Mouse (Mus musculus) gonadal fat pad, adult 2 months (tissue): Measurements from ENCODE around the gene Wdr83. TPM values are rescaled to one million over a fixed set of nuclear protein-coding genes. Genes with fewer than 3 reads are reported as not detected.
A peak's percentile ranks its signal among the peaks of the same experiment; 100 is the strongest.

Experiments
- DNase-seq: peaks from one replicate; pipeline ENCODE4 v3.0.0-alpha.2; 2012; ENCODE audit warnings: low read depth
- polyA plus RNA-seq: library from polyadenylated mRNA; depleted of rRNA; stranded (reverse); fragments of >200 nt; gene quantifications from 2 replicates; pipeline ENCODE4 v1.2.3, GENCODE M21; 2012

Gene Wdr83
- polyA plus RNA-seq, 1 experiment: 35.7 TPM

DNA sequence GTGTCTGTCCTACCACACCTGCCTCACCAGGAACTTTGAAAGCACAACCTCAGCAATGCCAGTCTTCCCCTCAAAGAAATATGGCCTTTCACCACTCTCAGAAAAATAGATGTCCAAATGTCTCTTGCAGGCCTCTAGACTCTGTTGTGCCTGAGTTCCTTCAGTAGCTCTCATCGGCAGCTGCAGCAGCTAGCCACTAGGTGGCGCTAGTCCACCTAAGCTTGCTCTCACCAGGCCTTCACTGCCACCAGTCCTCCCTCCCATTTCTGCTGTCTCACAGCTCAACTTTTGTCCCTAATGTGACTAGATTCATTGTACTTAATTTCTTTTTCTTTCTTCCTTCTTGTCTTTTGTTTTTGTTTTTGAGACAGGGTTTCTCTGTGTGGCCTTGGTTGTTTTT lies 4.1 kb downstream of the Wdr83 start:
- no peak for DNase-seq

DNA sequence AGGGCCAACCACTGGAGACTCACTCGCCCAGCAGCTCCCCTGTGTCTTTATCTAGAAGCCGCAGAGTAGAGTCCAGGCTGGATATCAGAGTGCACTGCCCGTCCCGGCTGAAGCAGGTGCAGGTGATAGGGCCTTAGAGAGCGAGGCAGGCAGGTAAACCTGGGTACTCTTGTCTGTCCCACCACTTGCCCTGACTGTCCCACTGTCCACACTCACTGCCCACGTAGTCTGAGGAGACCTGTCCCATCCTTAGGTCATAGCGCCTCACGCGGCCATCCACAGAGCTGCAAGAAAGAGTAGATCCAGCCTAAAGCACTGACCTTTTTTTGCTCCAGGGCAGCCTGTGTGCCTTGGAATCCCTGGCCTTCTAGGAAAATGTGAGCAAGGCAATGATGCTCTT lies 5.1 kb downstream of the Wdr83 start:
- DNase-seq: no peak

DNA sequence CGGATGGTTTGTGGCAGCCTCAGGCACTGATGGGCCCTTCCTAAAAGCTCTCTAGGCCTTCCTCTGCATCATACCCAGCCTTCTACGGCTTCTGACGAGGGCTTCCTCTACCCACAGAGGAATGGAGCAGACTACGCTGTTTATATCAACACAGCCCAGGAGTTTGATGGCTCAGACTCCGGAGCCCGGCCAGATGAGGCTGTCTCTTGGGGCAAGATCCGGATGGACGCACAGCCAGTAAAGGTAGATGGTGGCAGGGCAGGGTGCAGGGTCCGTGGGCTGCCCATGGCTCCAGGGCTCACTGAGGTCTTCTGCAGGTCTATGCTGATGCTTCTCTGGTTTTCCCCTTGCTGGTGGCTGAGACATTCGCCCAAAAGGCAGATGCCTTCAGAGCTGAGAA lies 6.5 kb downstream of the Wdr83 start:
- no peak for DNase-seq

DNA sequence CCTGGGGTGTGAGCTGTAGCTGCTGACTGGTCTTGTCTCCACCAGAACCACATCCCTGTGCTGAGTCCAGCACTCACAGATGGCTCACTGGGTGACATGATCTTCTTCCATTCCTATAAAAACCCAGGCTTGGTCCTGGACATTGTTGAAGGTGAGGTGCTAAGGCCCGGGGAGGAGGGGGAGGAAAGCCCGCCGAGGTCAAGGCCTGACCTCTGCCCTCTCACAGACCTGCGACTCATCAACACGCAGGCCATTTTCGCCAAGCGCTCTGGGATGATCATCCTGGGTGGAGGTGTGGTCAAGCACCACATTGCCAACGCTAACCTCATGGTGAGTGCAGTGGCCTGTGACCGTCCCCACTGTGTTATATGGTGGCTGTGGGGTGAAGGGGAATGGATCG lies 6.9 kb downstream of the Wdr83 start:
- DNase-seq: no peak

DNA sequence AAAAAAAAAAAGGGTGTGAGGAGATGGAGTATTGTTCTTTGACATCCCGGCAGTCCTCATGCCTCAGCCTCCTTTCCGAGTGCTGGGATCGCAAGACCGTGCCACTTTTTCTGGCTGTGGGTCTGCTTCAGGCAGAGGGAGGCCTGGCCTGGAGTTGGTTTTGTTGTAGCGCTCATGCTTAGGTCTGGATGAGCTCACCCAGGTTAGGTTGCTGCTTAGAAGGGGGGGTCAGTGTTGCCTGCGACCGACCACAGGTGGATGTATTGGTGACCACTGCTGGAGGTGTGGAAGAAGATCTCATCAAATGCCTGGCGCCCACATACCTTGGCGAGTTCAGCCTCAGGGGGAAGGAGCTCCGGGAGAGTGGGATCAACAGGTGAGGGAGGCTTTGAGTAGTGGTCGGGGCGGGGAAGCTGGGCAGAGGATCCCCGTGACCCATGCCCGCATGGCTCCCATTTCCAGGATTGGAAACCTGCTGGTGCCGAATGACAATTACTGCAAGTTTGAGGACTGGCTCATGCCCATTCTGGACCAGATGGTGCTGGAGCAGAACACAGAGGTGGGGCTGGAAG lies 8.0 kb downstream of the Wdr83 start:
- DNase-seq: no peak

DNA sequence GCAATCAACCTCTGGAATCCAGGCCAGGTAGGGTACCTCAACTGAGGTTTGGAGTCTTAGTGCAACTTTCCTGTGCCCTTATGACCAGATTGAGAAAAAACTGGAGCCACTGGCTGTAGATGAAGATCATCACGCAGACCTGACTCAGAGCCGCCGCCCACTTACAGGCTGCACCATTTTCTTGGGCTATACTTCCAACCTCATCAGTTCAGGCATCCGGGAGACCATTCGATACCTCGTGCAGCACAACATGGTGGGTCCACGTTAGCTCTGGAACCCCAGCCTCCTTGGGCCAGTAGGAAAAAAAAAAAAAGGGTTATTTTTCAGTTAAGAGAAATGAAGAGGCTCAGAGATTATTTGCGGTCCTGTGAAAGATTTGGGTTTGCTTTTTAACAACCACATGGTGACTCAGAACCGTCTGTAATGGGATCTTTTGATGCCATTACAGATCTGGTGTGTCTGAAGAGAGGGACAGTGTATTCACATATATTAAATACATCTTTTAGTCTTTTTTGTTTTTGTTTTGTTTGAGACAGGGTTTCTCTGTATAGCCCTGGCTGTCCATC lies 8.7 kb downstream of the Wdr83 start:
- DNase-seq: no peak

DNA sequence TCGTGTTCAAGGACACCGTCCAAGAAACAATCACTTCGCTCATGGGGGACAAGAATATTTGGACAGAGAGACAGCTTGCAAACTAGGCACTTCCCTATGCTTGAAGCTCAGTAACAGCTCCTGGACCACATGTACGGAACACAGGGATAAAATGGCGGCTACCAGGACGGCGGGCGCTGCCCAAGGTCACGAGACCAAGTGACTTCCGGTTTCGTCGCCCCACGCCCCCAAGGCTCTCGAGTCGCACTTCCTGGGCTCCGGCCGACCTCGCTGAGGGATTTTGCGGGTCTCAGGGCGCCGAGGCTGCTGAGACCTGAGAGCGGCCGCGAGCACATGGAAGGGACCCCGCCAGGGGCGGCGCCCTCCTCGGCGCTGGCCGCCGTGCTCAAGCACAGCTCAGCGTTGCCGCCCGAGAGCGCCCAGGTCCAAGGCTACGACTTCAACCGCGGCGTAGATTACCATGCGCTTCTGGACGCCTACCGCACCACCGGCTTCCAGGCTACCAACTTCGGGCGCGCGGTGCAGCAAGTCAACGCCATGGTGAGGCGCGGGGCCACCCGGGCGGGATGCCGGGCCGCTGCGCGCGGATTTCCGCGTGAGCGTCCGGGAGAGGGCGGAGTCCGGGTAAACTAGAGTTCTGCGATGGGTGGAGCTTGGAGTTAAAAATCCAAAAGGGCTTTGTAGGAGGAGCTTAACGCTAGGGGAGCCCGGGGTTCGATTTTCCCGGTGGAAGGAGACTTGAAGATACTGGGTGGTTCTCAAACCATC lies 9.4 kb downstream of the Wdr83 start, which contains the start of gene Dhps:
Gene Dhps, plus strand, starts transcription at position 244 of the 768 bp plus-strand sequence.
- no peak for DNase-seq

DNA sequence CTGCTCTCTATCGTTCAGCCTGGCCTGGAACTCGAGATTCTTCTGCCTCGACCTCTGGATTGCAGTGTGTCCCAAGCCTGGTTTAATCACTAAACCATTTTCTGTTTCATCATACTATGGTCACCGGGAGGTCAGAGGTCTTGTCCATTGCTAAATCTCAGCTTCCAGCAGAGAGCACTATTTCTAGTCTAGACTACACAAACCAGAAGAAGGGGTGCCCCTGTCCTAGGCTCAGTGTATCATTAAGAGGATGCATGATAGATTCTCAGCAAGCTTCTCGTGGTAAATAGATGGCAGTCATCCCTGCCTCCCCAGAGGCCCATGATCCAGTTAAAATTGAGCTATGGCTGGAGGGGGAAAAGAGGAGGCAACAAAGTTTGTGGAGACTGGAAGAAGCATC lies 10.1 kb downstream of the Wdr83 start:
- DNase-seq: no peak

DNA sequence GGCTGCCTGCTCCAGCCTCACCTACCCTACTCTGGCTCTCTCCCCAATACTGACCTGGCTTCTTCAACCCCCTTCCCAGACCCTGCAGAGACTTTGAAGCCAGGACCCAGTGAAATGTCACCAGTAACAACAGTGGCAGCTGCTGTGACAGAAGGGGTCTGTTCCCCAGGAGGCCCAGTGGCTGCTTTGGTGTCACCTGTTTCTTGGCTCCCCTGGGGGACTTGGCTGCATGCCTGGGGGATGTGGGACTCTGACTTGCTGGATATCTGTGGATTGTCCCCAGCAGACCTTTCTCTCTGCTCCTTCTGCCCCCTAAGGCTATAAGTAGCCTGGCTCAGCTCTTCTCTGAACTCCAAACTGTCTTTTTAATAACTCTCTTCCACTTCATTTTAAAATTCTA lies 13.1 kb downstream of the Wdr83 start, which contains the start of gene Gm5741:
Gene Gm5741, minus strand, starts transcription at position 1 of the 400 bp plus-strand sequence.
- no peak for DNase-seq

DNA sequence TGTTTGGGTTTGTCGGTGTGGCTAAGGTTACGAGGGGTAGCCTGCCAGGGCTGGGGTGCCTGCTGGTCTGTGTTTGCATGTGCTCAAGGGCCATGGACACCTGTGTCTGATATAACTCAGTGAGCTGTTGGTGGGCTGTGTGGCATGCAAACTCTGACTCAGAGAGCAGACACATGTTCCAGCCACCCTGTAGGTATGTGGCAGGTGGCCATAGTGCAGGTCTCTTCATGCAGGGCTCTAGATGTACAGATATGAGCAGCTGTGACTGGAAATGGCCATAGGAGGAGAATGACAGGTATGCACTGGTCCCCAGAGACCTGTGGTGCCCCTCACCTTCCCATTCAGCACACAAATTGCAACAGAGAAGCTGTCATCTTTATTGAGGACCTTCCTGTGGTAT lies 14.0 kb downstream of the Wdr83 start:
- peak; percentile 64 for DNase-seq

DNA sequence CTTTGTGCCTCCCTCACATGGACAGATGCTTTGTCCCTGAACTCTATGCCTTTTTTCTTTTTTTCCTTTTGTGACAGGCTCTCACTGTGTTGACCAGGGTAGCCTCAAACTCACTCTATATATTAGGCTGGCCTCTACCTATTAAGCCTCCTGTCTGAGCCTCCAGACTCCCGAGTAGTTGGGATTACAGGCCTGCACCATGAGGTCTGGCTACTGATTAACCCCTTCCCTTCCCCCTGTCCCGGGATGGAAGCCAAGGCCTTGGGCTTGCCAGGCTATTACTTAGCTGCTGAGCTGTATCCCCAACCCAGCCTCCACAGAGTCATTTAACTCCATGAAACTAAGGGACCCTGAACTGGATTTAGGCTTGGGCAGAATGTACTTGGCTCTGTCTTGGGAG lies 15.9 kb downstream of the Wdr83 start:
- DNase-seq: no peak

DNA sequence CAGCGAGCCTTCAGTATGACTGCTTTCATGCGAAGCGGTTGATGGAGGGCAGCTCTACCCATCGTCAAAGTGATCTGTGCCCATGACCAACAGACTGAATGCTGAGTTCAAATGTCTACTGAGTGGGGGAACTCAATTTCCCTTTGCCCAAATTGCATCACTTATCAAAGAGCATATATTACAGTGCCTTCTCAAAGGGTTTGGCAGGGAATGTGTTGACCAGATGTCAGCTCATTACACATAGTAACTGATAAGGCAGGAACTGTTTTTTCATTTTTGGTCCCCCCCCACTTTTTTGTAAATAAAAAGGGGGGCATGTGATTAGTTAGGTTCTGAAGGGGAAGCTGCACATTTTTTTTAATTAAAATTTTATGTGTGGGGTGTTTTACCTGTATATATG lies 18.5 kb downstream of the Wdr83 start:
- no peak for DNase-seq

DNA sequence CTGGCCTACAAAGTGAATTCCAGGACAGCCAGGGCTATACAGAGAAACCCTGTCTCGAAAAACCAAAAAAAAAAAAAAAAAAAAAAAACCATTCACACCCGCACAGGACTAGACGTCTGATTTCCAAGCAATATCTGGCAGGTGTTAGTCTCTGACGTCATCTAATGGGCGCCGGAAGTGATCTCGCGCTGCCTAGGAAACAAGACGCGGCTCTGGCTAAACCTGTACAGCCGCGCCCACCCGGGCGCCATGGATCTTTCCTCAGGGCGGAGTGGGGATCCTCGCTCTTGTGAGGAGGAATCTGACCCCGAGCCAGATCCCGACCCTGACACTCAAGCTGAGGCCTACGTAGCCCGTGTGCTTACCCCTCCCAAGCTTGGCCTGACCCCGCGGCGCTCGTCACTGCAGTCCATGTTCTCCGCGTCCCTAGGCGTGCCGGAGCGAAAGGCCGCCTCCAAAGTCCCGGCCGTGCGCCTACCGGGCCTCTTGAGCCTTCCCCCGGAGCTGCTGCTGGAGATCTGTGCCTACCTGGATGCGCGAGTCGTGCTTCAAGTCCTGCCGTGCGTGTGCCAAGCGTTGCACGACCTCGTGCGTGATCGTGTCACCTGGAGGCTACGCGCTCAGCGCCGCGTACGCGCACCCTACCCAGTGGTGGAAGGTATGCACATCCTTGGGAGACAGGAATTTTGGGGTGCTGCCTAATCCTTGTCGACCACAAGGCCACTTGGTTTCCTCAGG lies 21.1 kb downstream of the Wdr83 start, which contains the start of gene Fbxw9:
Gene Fbxw9, plus strand, starts transcription at position 177 of the 738 bp plus-strand sequence.
- no peak for DNase-seq

DNA sequence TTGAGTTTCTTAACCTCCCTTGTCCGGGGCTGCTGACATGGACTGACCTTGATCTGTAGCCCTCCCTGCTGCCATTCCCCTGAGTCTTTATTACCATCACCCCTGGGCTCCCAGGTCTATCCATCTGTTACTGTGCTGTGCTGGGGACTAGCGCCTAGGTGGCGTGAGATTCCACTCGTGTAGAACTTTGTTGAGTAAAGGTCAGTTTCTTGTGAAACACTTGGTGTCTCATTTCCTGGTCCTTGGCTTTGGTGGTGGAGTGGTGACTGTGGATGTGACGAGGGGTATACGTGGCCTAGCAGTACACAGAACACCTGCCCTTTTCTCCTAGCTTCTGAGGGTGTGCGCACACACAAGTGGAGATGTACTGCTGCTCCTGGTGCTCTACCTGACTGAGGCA lies 23.7 kb downstream of the Wdr83 start:
- no peak for DNase-seq

DNA sequence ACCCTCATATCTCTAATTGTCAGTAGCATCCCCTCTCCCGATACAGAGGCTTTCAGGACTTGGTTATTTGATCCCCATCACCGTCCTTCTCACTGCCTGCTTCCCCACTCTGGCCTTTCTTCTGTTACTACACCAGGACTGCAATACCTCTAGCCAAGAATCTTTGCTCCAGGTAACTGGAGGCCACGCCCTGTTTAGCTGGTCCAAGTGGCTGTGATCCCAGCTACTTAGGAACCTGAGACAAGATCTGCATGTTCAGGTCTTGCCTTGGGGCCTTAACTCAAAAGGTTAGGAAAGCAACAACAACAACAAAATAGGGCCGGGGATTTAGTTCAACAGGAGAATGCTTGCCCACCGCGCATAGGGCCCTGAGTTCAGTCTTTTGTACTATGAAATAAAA lies 37.5 kb downstream of the Wdr83 start:
- DNase-seq: peak; percentile 90

DNA sequence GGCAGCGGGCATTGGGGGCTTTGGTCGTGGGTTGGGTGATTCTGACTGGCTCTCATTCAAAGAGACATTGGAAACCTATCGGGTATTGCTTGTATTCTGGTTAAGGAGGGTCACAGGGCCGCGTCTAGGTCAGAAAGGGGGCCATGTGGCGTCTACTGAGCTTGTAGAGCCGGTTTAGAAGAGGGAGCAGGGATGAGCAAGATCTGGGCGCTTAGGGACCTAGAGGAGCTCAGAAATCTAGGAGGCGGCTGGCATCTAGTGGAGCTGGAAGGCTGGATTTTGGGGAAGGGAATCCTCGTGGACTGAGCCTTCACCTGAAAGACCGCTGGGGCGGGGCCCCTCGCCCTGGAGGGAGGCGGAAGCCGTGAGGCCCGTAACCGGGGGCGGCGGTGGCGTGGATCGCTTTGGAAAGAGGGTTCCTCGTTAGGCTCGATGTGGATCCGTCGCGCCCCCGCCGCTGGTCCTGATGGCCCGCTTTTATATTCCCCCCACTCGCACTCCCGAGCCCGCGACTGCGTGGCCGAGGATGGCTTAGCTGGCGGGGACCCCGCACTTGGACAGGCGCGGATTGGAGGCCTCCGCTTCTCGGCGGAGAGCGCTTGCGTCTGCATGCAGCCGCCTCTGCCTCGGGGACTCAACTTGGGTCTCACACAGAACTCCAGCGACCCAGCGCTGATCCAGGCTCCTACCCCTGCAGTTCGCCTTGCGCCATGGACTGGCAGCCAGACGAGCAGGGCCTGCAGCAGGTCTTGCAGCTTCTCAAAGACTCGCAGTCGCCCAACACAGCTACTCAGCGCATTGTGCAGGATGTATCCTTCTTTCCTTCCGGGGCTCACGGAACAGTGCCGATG lies 43.2 kb downstream of the Wdr83 start:
- no peak for DNase-seq

DNA sequence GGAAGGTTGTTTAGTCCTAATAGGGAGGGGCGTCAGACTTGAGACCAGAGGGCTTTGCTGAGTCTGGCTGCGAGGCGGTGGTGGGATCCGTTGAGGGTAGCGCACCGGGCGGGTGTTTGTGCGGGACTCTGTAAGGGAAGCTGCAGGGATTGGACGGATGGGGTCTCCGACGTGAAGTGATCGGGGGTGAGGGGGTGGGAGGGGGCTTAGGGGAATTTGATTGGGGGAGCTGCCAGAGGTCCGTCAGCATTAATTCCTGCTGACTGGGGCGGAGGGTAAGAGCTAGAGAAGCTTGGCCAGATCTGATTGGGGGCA lies 43.8 kb downstream of the Wdr83 start:
- DNase-seq: no peak

DNA sequence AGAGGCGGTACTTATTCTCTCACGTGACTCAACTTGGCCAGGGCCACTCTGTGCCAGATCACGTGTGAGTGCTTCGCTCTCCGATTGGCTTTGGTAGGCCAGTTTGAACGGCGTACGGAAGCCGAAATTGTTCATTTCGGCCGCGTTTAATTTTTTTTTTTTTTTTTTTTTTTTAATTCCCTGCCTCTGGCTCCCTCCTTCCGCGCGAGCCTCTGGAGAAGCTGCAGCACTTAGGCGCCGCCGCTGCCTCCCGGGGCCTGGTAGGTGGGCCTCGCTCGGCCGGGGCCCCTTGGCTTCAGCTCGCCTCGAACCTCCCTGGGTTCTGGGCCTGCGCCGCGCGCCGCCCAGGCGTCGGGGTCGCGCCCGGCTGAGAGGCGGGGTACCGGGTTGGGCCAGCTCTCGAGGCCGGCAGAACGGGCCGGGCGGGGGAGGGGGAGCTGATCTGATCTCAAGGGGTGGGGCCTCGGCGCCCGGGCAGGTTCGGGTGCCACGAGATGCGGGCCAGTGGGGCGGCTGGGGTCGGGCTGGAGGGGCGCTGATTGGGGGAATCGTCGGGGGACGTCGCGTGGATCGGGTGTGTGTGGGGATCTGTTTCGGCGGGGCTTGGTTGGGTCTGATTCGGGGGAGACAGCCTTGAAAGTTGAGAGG lies 44.3 kb downstream of the Wdr83 start, which contains the start of gene Tnpo2:
Gene Tnpo2, plus strand, starts transcription at position 198 of the 648 bp plus-strand sequence.
- no peak for DNase-seq

DNA sequence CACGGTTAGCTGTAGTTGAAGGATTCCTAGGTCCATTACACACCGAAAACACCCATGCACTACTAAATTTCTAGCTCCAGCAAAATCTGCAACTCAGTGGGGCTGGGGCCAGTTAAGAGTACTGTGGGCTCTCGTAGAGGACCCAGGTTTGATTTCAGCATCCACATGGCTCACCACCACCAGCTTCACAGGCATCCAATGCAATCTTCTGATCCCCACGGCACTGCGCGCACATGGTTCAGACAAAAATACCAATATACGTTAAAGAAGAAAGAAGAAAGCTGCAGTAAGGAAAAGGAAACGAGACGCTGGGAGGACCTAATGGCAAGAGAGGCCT lies 44.8 kb downstream of the Wdr83 start:
- DNase-seq: no peak

DNA sequence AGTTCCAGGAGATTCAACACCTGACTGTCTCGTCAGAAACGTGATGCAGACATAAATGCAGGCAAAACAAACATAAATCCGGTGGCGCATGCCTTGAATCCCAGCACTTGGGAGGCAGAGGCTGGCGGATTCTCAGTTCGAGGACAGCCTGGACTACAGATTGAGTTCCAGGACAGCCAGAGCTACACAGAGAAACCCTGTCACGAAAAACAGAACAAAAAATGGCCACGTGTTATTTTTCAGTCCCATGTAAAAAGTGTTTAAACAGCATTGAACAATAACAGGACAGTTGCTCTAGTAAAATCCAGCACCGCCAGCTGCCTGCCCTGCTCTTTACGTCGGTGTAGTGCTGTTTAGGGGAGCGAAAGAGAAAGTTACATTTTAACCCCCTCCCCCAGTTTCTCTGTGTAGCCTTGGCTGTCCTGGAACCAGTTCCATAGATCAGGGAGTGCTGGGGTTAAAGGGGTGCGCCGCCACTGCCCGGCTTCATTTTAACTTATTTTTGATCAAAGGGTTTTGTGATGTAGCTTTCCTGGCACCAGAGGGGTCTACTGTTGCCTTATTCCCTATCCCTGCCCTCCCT lies 45.3 kb downstream of the Wdr83 start:
- DNase-seq: no peak
